Mouse (Mus musculus) left cerebral cortex, adult 2 months (tissue): ENCODE data around the gene Dysf. TPM values are rescaled to one million over a fixed set of nuclear protein-coding genes. Genes with fewer than 3 reads are reported as not detected.

Experiments used
- DNase-seq, 2 experiments: peaks; one replicate each; pipeline ENCODE4 v3.0.0; 2021 to 2022; ENCODE audit warnings: low spot score in 2 of 2, mixed read lengths in 1 of 2; ENCODE audit errors: extremely low spot score in 1 of 2
- H3K27ac ChIP-seq: fragments of 200-600 bp; 2 replicates; pipeline ENCODE4 v1.8.1; 2022
- H3K4me3 ChIP-seq: fragments of 200-600 bp; 2 replicates; pipeline ENCODE4 v1.8.1; 2022
- CTCF ChIP-seq: fragments of 200-600 bp; IDR thresholded peaks from 2 replicates; pipeline ENCODE4 v1.8.1; 2022; ENCODE audit warnings: antibody characterized with exemption, mild to moderate bottlenecking, moderate library complexity
- intact Hi-C: fragments of 180-260 bp; cut with DNase I; formaldehyde crosslinking; loops from one replicate; pipeline ENCODE4 v1.15.1; 2025
- total RNA-seq, 2 experiments: library from RNA; stranded (reverse); gene quantifications; 2 replicates each; pipeline ENCODE4 v1.2.3; 2021

Gene Dysf
- total RNA-seq, 2 experiments from 2014 or later: 3.5 to 5.8 TPM

DNA sequence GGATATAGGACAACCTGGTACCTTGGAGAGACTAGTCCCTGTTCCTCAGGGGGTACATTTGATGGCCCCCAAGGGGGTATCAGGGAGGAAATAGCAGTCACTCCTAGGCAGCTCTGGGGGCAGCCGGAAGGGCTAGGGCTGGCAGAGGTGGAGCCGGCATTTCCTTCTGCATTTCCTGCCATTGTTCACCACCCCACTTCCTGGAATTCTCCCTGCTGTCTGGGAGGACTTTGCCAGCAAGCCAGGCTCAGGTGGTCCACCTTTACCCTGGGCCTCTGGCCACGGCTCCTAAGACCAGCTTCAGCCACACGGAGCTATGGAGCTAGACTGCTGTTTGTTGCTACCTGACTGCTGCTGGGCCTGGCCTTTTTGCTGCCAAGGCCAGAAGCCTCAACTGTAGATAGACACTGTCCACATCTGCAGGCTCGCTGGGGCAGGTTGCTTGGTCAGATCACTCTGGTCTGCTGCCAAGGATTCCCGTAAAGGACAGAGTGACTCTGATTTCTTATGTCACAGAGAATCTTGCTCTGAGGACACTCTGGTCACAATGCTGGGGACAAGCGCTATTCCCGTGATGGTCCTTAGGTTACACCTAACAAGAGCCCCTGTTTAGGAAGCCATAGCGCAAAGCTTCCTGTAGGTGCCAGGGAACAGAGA is 45.6 kb downstream of the Dysf start:
- no peak for TF ChIP-seq CTCF
- no peak for DNase-seq
- intact Hi-C loops: no loop called here
- Histone ChIP-seq H3K27ac (no peak overlapping the region; the same call in 1 of the 2 replicates), H3K4me3 (no peak overlapping the region)

DNA sequence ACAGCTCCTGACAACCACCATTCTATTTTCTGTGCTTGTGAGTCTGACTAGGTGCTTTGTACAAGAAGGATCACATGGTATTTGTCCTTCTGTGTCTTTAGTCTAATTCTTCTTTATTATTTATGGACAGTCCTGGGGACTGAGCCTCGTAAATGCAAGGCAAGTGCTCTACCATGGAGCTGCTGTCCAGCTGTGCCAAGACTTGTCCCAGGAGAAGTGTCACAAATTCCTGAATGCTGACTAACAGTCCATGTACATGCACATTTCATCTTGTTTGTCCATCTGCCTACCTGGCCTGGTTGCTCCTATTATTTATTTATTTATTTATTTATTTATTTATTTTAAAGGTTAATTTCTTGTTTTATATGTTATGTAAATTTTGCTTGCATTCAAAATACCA is 47.2 kb downstream of the Dysf start:
- TF ChIP-seq CTCF: no peak
- intact Hi-C loops: no loop called here
- Histone ChIP-seq H3K27ac (no peak overlapping the region), H3K4me3 (no peak overlapping the region)
- no peak for DNase-seq

DNA sequence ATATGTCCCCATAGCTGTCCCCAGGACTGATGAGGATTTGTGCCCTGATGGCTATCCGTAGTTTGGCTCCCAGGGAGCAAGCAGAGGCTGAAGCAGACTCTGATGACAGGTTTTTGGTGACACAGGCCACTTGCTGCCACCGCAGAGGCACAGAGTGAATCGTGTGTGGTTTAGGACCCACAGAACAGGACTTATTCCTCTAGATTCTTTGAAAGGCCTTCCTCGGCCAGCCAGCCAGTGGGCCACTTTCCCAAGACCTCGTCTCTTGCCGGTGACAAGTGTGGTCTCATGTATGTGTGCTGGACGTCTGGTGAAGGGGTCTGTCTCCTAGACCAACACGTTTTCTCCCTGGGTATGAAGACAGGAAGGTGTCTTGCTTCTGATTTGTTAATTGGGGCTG is 48.8 kb downstream of the Dysf start:
- DNase-seq: no peak
- Histone ChIP-seq H3K4me3 (no peak overlapping the region), H3K27ac (no peak overlapping the region)
- TF ChIP-seq CTCF: no peak
- intact Hi-C loops: no loop called here

DNA sequence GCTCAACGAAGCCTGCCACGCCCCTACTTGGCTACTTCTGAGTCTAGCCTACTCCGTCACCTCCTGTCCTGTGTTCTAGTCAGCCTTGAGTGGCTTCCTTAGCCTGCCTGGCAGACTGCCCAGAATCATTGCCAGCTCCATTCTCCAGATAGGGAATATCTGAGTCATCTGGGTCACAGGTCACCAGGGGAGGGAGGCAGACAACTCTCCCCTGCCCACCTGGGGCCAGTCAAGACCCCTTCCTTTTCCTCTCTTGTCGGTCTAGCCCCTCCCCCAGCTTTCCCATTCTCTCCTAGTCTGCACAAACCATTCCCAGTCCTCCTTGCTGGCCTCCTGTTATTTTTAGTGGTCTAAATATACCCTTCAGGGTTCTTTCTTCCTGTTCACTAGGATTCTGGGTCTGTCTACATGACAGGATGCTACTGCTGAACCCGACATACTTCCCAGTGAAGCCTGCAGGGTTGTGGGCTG is 50.3 kb downstream of the Dysf start:
- intact Hi-C loops: no loop called here
- no peak overlapping the region for H3K4me3 ChIP-seq
- DNase-seq: no peak
- TF ChIP-seq CTCF: no peak
- H3K27ac ChIP-seq: no peak overlapping the region

DNA sequence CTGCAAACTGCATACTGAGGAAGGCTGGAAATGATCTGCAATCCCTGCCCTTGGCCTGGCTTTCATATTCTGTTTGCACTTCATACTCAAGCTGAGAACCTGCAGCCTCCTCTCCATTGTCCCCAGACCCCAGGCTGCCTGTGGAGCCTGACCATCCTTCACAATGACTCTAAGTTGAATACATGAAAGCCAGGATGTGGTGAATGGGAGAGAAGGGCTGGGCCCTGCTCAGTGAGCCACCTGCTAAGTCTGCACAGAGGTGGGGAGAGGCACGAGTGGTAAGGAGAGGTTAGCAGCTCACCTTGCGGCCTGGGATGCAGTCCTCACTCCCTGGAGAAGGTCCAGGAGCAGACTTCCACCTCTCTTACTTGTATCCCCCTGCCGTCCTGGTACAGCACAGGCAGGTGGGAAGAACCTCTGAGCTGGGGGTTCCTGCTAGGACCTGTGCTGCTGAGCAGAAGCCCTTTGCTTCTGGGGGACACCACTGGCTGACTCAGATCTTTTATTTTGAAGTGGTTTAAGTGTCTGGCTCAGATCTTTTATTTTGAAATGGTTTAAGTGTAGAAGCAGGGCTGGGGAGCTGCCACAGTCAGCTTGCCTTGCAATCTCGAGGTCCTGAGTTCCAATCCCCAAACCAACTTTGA is 51.5 kb downstream of the Dysf start:
- TF ChIP-seq CTCF: no peak
- H3K4me3 ChIP-seq: no peak overlapping the region
- H3K27ac ChIP-seq: no peak overlapping the region
- intact Hi-C loops: loop anchor here (2.0 kb wide), 1 partner anchor 181 kb away; no protein-coding TSS in a partner anchor
- DNase-seq: no peak

DNA sequence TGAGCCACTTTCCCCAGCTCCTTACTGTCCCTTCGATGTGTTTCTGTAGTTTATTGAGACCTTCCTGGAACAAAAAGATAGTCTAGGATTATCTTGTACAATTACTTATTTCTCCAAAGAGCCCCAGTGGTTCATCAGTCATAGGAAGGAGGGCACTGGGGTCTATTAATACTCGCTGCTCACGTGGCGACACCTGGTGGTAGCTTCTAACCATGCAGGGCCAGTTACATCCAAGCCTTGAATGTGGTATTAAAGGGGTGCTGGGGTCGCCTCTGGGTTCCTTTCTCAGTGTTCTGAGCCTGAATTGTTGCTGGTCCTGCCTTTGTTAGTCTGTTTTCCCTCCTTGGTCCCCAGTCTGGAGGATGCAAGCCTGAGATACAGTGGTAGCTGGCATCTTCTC is 52.9 kb downstream of the Dysf start:
- TF ChIP-seq CTCF: peak; percentile 85
- DNase-seq: peak; percentile 50 to 60
- intact Hi-C loops: loop anchor here (2.0 kb wide), 1 partner anchor 183 kb away; no protein-coding TSS in a partner anchor
- H3K4me3 ChIP-seq: no peak overlapping the region
- no peak overlapping the region for H3K27ac ChIP-seq

DNA sequence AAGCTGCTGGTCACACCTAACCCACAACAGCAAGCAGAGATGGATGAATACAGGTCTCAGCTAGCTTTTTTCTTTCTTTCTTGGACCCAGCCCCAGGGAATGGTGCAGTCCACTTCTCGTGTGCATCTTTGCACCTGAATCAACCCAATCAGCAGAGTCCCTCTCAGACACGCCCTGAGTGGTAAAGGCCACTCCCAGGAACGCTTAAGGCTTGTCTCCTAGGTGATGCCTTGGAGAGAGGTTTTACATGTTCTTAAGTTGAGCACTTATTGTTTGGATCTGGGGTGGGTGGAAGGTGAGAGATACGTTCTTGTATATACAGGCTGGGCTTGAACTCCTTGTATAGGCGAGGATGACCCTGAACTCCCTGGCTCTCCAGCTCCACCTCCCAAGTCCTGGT is 54.2 kb downstream of the Dysf start:
- TF ChIP-seq CTCF: no peak
- DNase-seq: no peak

DNA sequence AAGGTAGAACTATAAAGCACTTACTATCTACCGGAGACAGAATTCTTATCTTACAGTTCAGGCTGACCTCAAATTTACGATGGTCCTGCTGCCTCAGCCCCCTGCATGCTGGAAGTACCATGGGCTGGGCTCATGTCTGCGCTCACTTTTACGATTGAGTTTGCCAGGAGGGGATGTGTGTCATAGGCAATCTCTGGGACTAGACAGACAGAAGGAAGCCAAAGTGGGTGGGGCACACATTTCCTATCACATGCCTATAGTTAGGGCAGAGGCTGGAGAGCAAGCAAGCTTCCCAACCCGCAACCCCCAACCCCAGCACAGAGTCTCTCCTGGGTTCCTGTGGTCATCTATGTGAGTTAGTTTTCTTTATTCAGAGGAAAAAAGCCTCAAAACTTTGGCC is 59.8 kb downstream of the Dysf start:
- Histone ChIP-seq H3K4me3 (no peak overlapping the region), H3K27ac (no peak overlapping the region)
- intact Hi-C loops: no loop called here
- TF ChIP-seq CTCF: no peak
- no peak for DNase-seq

More for the DNA sequence above, 54.2 kb downstream of the Dysf start:
- no peak overlapping the region for H3K4me3 ChIP-seq
- no peak overlapping the region for H3K27ac ChIP-seq
- intact Hi-C loops: loop anchor here (1.0 kb wide), 1 partner anchor 47 kb away; no protein-coding TSS in a partner anchor

DNA sequence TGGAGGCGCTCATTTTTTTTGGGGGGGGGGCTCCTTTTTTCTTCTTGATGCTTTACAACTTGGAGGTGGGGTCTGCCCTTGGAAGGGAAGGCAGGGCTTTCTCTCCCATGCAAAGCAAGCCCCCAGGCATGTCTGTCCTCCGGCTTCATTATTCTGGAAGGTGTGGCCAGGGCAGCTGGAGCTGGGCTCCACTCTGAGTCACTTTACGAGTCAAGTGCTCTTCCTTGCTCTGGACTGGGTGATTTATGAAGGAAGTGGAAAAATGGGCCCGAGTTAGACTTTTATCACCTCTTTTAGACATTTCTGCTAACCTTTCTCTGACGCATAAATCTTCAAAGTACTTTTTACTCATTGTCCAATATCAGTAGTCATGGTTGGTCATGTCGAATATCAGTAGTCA is 61.9 kb downstream of the Dysf start:
- H3K27ac ChIP-seq: no peak overlapping the region
- DNase-seq: no peak
- intact Hi-C loops: no loop called here
- TF ChIP-seq CTCF: no peak
- no peak overlapping the region for H3K4me3 ChIP-seq

DNA sequence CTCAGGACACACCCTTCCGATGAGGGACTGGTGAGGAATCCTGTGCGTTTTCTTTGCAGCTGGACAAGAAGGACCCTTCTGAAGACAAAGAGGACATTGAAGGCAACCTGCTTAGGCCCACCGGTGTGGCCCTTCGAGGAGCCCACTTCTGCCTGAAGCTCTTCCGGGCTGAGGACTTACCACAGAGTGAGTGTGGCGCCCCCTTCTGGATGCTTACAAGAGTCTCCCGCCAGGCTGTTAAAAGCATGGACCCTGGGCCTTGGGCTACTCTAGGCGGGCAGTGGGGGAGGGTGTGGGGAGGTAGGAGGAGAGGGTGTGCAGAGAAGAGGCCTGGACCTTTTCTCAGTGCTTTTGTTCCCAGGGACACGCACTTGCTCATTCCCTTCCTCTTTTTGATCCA is 64.2 kb downstream of the Dysf start:
- no peak for DNase-seq
- peak; percentile 31 for TF ChIP-seq CTCF
- Histone ChIP-seq H3K27ac (no peak overlapping the region), H3K4me3 (no peak overlapping the region)
- intact Hi-C loops: no loop called here

DNA sequence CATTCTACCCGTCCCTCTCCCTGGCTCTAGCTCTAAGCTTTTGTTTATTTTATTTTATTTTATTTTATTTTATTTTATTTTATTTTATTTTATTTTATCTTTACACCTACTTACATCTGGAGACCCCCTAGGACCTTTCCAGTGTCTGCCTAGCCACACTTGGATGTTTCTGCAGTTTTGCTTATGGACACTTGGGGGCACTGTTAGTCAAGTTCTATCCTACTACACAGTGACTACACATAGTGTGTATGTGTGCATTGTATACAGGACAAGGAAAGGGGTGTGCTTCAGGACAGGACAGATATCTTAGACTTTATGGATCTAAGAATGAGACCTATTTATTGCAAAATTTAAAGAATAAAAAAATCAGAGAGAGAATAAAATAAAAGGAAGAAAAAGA is 69.8 kb downstream of the Dysf start:
- no peak overlapping the region for H3K4me3 ChIP-seq
- no peak overlapping the region for H3K27ac ChIP-seq
- TF ChIP-seq CTCF: peak; percentile 56
- DNase-seq: no peak
- intact Hi-C loops: no loop called here

DNA sequence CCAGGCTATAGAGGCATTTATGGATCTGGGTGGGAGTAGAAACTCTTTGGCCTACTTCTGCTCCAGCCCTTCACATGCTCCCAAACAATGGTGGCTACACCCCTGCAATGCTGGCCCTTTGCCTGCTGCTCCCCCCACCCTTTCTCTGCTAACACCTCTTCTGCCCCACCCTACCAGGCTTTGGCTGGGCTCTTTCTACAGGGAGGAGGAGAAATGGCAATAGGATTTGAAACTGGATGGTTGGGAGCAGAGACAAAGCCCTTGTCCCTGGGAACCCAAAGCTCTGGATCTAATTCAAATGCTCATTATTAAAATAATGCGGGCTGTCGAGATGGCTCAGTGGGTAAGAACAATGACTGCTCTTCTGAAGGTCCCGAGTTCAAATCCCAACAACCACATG is 72.2 kb downstream of the Dysf start:
- no peak overlapping the region for H3K27ac ChIP-seq
- no peak overlapping the region for H3K4me3 ChIP-seq
- no peak for TF ChIP-seq CTCF
- intact Hi-C loops: no loop called here
- DNase-seq: peak in 1 of 2 experiments; percentile 32

DNA sequence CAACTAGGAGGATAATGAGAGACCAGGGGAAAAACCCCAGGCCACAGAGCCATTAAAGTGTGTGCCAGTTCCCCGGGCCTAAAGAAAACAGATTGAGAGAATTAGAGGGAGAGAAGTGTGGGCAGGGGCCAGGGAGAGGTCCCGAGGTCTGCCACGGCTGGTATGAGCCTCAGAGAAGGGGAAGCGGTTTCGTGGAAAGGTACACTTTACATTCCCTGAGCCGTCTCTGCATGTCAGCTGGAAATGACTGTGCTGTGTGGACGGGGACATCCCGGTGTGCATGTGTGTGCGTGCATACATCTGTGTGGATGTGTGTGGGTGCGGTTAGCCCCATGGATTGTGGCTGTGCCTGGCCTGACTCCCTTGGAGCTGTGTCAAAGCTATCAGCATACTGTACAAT is 76.4 kb downstream of the Dysf start:
- Histone ChIP-seq H3K27ac (no peak overlapping the region), H3K4me3 (no peak overlapping the region)
- DNase-seq: no peak
- intact Hi-C loops: no loop called here
- TF ChIP-seq CTCF: no peak
